Mouse (Mus musculus): ENCODE data around the gene Susd5.

- TF ChIP-seq POLR2A (IDR thresholded peaks at IDR 0.05; ENCODE audit: control insufficient read depth, low read depth, low read length), result no peak
- no peak for TF ChIP-seq CTCF (IDR thresholded peaks at IDR 0.05; ENCODE audit: control insufficient read depth, insufficient read depth, insufficient replicate concordance, low read depth, low read length)
These were observed 31.8 kb upstream of the Susd5 start for GRCm38 (mm10) chr9:114025182-114025581.
